ENCODE assay signal across 34 mouse cellular contexts in genomic region chr11:34524586-34524985, GRCm38 (mm10).
"Had no signal": no experiment of that assay in that cellular context is flagged by ENCODE, and none has a peak within 500 bp of the region (broad histone marks: within the 10 kb centered on the region; RNA-seq: fewer than 3 reads in every experiment).

No protein-coding gene starts in this region.

- H3K27me3 ChIP-seq: heart, embryonic 12.5 days; heart, embryonic 13.5 days; heart, embryonic 15.5 days; hindbrain, embryonic 12.5 days; hindbrain, embryonic 13.5 days; hindbrain, embryonic 15.5 days; intestine, embryonic 15.5 days; kidney, embryonic 15.5 days had no signal

- H3K4me2 ChIP-seq: heart, embryonic 11.5 days; heart, embryonic 12.5 days; heart, embryonic 13.5 days; heart, embryonic 15.5 days; hindbrain, embryonic 12.5 days; hindbrain, embryonic 13.5 days; hindbrain, embryonic 14.5 days; hindbrain, embryonic 15.5 days; intestine, embryonic 15.5 days; kidney, embryonic 15.5 days had no signal

- DNase-seq: heart, postnatal 10 days; heart, postnatal 14 days; heart, postnatal 36 days; heart, postnatal 4 days; kidney, adult 11 months; kidney, adult 18-20 months; kidney, adult 2 months; kidney, adult 8-10 months; kidney, adult 9 months; kidney, postnatal 10 days; kidney, postnatal 14 days; kidney, postnatal 25 days; kidney, postnatal 36 days; kidney, postnatal 4 days; layer of hippocampus, adult 9-11 months; layer of hippocampus, postnatal 36 days had no signal

- H3K36me3 ChIP-seq: heart, embryonic 12.5 days; heart, embryonic 13.5 days; heart, embryonic 15.5 days; hindbrain, embryonic 10.5 days; hindbrain, embryonic 12.5 days; hindbrain, embryonic 13.5 days; hindbrain, embryonic 15.5 days; intestine, embryonic 15.5 days; kidney, embryonic 15.5 days had no signal

- H3K9me3 ChIP-seq: heart, embryonic 12.5 days; heart, embryonic 13.5 days; heart, embryonic 15.5 days; hindbrain, embryonic 10.5 days; hindbrain, embryonic 12.5 days; hindbrain, embryonic 13.5 days; hindbrain, embryonic 15.5 days; intestine, embryonic 15.5 days; kidney, embryonic 15.5 days had no signal

- ATAC-seq: hindbrain, postnatal 0 days; inflammation-experienced regulatory T-cells, adult 6 months; intestine, embryonic 15.5 days; intestine, embryonic 16.5 days; intestine, postnatal 0 days had no signal

- H3K4me3 ChIP-seq: heart, embryonic 12.5 days; heart, embryonic 13.5 days; heart, embryonic 15.5 days; hindbrain, embryonic 10.5 days; hindbrain, embryonic 12.5 days; hindbrain, embryonic 13.5 days; hindbrain, embryonic 15.5 days; intestine, embryonic 15.5 days; kidney, embryonic 15.5 days; layer of hippocampus, adult 2 months; left cerebral cortex, adult 2 months had no signal

- H3K27ac ChIP-seq: heart, embryonic 13.5 days; heart, embryonic 15.5 days; hindbrain, embryonic 10.5 days; hindbrain, embryonic 12.5 days; hindbrain, embryonic 13.5 days; hindbrain, embryonic 14.5 days; hindbrain, embryonic 15.5 days; hindbrain, postnatal 0 days; intestine, embryonic 15.5 days; kidney, embryonic 15.5 days; kidney, postnatal 0 days; layer of hippocampus, adult 2 months; left cerebral cortex, adult 2 months had no signal

- H3K4me1 ChIP-seq: hindbrain, embryonic 10.5 days; hindbrain, embryonic 12.5 days; hindbrain, embryonic 13.5 days; hindbrain, embryonic 15.5 days; intestine, embryonic 15.5 days; kidney, embryonic 15.5 days had no signal

- H3K9ac ChIP-seq: heart, embryonic 12.5 days; heart, embryonic 13.5 days; heart, embryonic 15.5 days; hindbrain, embryonic 12.5 days; hindbrain, embryonic 13.5 days; hindbrain, embryonic 14.5 days; hindbrain, embryonic 15.5 days; intestine, embryonic 15.5 days; kidney, embryonic 15.5 days had no signal
